Mouse (Mus musculus) forebrain, embryonic 15.5 days (tissue): ENCODE measurements around the gene Gnb3. TPM values are rescaled to one million over a fixed set of nuclear protein-coding genes. Genes with fewer than 3 reads are reported as not detected.
"Not testable (repeated sequence)": the region's sequence is repeated elsewhere in the genome, so short reads cannot be mapped to it uniquely, and the experiment has no call there.

Experiments used
- ATAC-seq: fragments of 200-750 bp; cut with Nextera tagmentation; replicated peaks from 2 replicates; pipeline ENCODE4 v1.8.0; 2017; ENCODE audit warnings: mild to moderate bottlenecking, moderate TSS enrichment, moderate library complexity
- H3K27ac ChIP-seq: fragments of 300-500 bp; sonication (generic); replicated peaks from 2 replicates; pipeline ENCODE4 v1.5.1; 2015; ENCODE audit warnings: mild to moderate bottlenecking, inconsistent platforms
- H3K27me3 ChIP-seq: fragments of 300-500 bp; sonication (generic); 2 replicates; pipeline ENCODE4 v1.6.1; 2015; ENCODE audit warnings: inconsistent platforms
- H3K36me3 ChIP-seq: fragments of 300-500 bp; sonication (generic); 2 replicates; pipeline ENCODE4 v1.6.1; 2015; ENCODE audit warnings: mild to moderate bottlenecking, inconsistent platforms
- H3K4me1 ChIP-seq: fragments of 300-500 bp; sonication (generic); 2 replicates; pipeline ENCODE4 v1.6.1; 2015; ENCODE audit warnings: inconsistent platforms
- H3K4me2 ChIP-seq: fragments of 300-500 bp; sonication (generic); replicated peaks from 2 replicates; pipeline ENCODE4 v1.6.1; 2015; ENCODE audit warnings: mild to moderate bottlenecking, inconsistent platforms
- H3K4me3 ChIP-seq: fragments of 300-500 bp; sonication (generic); 2 replicates; pipeline ENCODE4 v1.5.1; 2015; ENCODE audit warnings: mild to moderate bottlenecking, inconsistent platforms
- H3K9ac ChIP-seq: fragments of 300-500 bp; sonication (generic); replicated peaks from 2 replicates; pipeline ENCODE4 v1.6.1; 2015; ENCODE audit warnings: mild to moderate bottlenecking, inconsistent platforms
- H3K9me3 ChIP-seq: fragments of 300-500 bp; sonication (generic); 2 replicates; pipeline ENCODE4 v1.6.1; 2016; ENCODE audit warnings: inconsistent platforms
- WGBS: fragments of 180-500 bp; shearing (Covaris S2); methylation state at CpG from one replicate; pipeline ENCODE4 v1.1.7; 2015; ENCODE audit warnings: mixed read lengths; 5-methylcytosine and 5-hydroxymethylcytosine counted together
- polyA plus RNA-seq: library from polyadenylated mRNA; unstranded; fragments of >200 nt; fragmentation: Nextera tagmentation; extraction: Ambion mirVana; gene quantifications from 2 replicates; pipeline ENCODE4 v1.2.1, GENCODE M21; 2015

Gnb3 gene
- polyA plus RNA-seq, 1 experiment from 2014 or later: 1.8 TPM

- WGBS: 66% methylated on average over 7 of the region's 7 CpGs
- no peaks in the 10 kb centered on the region for H3K9me3 ChIP-seq
- H3K4me3 ChIP-seq: peak overlapping the region; percentile 46; the same call in 1 of the 2 replicates
- H3K4me2 ChIP-seq: peak overlapping the region; percentile 76
- ATAC-seq: no peak
- H3K4me1 ChIP-seq: peaks cover 39% of the 10 kb centered on the region
- H3K27ac ChIP-seq: peak overlapping the region; percentile 87
- no peak overlapping the region for H3K9ac ChIP-seq
- no peaks in the 10 kb centered on the region for H3K27me3 ChIP-seq
- H3K36me3 ChIP-seq: no peaks in the 10 kb centered on the region
These were observed 33.5 kb downstream of the Gnb3 start for GRCm38 (mm10) chr6:124806446-124807140.

- peaks cover 37% of the 10 kb centered on the region for H3K4me1 ChIP-seq
- no peaks in the 10 kb centered on the region for H3K9me3 ChIP-seq
- peak overlapping the region; percentile 87 for H3K27ac ChIP-seq
- H3K36me3 ChIP-seq: no peaks in the 10 kb centered on the region
- H3K9ac ChIP-seq: peak overlapping the region; percentile 50
- ATAC-seq: peak; percentile 84
- H3K27me3 ChIP-seq: no peaks in the 10 kb centered on the region
- 3% methylated on average over 34 of the region's 34 CpGs for WGBS
- H3K4me3 ChIP-seq: peak overlapping the region; percentile 46
- H3K4me2 ChIP-seq: peak overlapping the region; percentile 76
These were observed 34.4 kb downstream of the Gnb3 start for GRCm38 (mm10) chr6:124805341-124806321.

- Histone ChIP-seq H3K4me3 (no peak overlapping the region), H3K9me3 (no peaks in the 10 kb centered on the region), H3K27ac (no peak overlapping the region), H3K27me3 (no peaks in the 10 kb centered on the region), H3K4me2 (no peak overlapping the region), H3K4me1 (peaks cover 28% of the 10 kb centered on the region), H3K36me3 (no peaks in the 10 kb centered on the region), H3K9ac (no peak overlapping the region)
- 88% methylated on average over 3 of the region's 3 CpGs for WGBS
- no peak for ATAC-seq
These were observed 35.7 kb downstream of the Gnb3 start for GRCm38 (mm10) chr6:124804341-124804740.

GRCm38 (mm10) chr6:124803691-124804090, 36.4 kb downstream of the Gnb3 start:
- H3K4me2 ChIP-seq, H3K9ac ChIP-seq, ATAC-seq, H3K27ac ChIP-seq, H3K9me3 ChIP-seq, H3K27me3 ChIP-seq, H3K4me3 ChIP-seq, H3K36me3 ChIP-seq: not testable (repeated sequence)
- 93% methylated on average over 4 of the region's 4 CpGs for WGBS
- H3K4me1 ChIP-seq: peaks cover 23% of the 10 kb centered on the region

- WGBS: 81% methylated on average over 3 of the region's 3 CpGs
- no peak overlapping the region for H3K27ac ChIP-seq
- ATAC-seq: no peak
- H3K4me1 ChIP-seq: peaks cover 17% of the 10 kb centered on the region
- no peaks in the 10 kb centered on the region for H3K36me3 ChIP-seq
- H3K4me2 ChIP-seq: no peak overlapping the region
- H3K9me3 ChIP-seq: no peaks in the 10 kb centered on the region
- H3K4me3 ChIP-seq: no peak overlapping the region
- H3K9ac ChIP-seq: no peak overlapping the region
- no peaks in the 10 kb centered on the region for H3K27me3 ChIP-seq
These were observed 37.0 kb downstream of the Gnb3 start for GRCm38 (mm10) chr6:124803061-124803460.

GRCm38 (mm10) chr6:124802400-124802799, 37.7 kb downstream of the Gnb3 start:
- not testable (repeated sequence) for H3K36me3 ChIP-seq, H3K27ac ChIP-seq, H3K9me3 ChIP-seq, H3K27me3 ChIP-seq, ATAC-seq, H3K9ac ChIP-seq, H3K4me3 ChIP-seq, H3K4me2 ChIP-seq
- 14% methylated on average over 5 of the region's 9 CpGs for WGBS
- peaks cover 15% of the 10 kb centered on the region for H3K4me1 ChIP-seq

- Histone ChIP-seq H3K9me3 (no peaks in the 10 kb centered on the region), H3K4me3 (no peak overlapping the region), H3K4me1 (no peaks in the 10 kb centered on the region), H3K9ac (no peak overlapping the region), H3K27me3 (no peaks in the 10 kb centered on the region), H3K27ac (no peak overlapping the region), H3K36me3 (no peaks in the 10 kb centered on the region), H3K4me2 (no peak overlapping the region)
- no peak for ATAC-seq
- whole genome bisulfite sequencing: 80% methylated on average over 2 of the region's 2 CpGs
These were observed 43.9 kb downstream of the Gnb3 start for GRCm38 (mm10) chr6:124796200-124796599.

- 45% methylated on average over 4 of the region's 4 CpGs for WGBS
- H3K27me3 ChIP-seq: no peaks in the 10 kb centered on the region
- H3K4me1 ChIP-seq: no peaks in the 10 kb centered on the region
- H3K9ac ChIP-seq: no peak overlapping the region
- no peak overlapping the region for H3K4me3 ChIP-seq
- ATAC-seq: no peak
- no peaks in the 10 kb centered on the region for H3K36me3 ChIP-seq
- H3K27ac ChIP-seq: no peak overlapping the region
- no peaks in the 10 kb centered on the region for H3K9me3 ChIP-seq
- no peak overlapping the region for H3K4me2 ChIP-seq
These were observed 44.3 kb downstream of the Gnb3 start for GRCm38 (mm10) chr6:124795781-124796180.

GRCm38 (mm10) chr6:124791911-124792310, 48.2 kb downstream of the Gnb3 start:
- H3K9ac ChIP-seq: no peak overlapping the region
- H3K9me3 ChIP-seq: no peaks in the 10 kb centered on the region
- no peak for ATAC-seq
- no peak overlapping the region for H3K4me2 ChIP-seq
- 88% methylated on average over 3 of the region's 3 CpGs for WGBS
- no peaks in the 10 kb centered on the region for H3K36me3 ChIP-seq
- H3K4me1 ChIP-seq: no peaks in the 10 kb centered on the region
- H3K4me3 ChIP-seq: no peak overlapping the region
- H3K27ac ChIP-seq: no peak overlapping the region
- no peaks in the 10 kb centered on the region for H3K27me3 ChIP-seq

- H3K4me3 ChIP-seq: no peak overlapping the region
- no peaks in the 10 kb centered on the region for H3K4me1 ChIP-seq
- H3K27me3 ChIP-seq: no peaks in the 10 kb centered on the region
- no peak overlapping the region for H3K9ac ChIP-seq
- no peak overlapping the region for H3K4me2 ChIP-seq
- no peak for ATAC-seq
- no peaks in the 10 kb centered on the region for H3K9me3 ChIP-seq
- WGBS: 79% methylated on average over 4 of the region's 4 CpGs
- H3K27ac ChIP-seq: no peak overlapping the region
- no peaks in the 10 kb centered on the region for H3K36me3 ChIP-seq
These were observed 50.0 kb downstream of the Gnb3 start for GRCm38 (mm10) chr6:124790121-124790520.

GRCm38 (mm10) chr6:124789519-124789918, 50.6 kb downstream of the Gnb3 start:
- no peak overlapping the region for H3K9ac ChIP-seq
- no peak overlapping the region for H3K27ac ChIP-seq
- WGBS: 82% methylated on average over 4 of the region's 4 CpGs
- H3K36me3 ChIP-seq: no peaks in the 10 kb centered on the region
- no peaks in the 10 kb centered on the region for H3K27me3 ChIP-seq
- H3K4me3 ChIP-seq: no peak overlapping the region
- no peak overlapping the region for H3K4me2 ChIP-seq
- H3K4me1 ChIP-seq: no peaks in the 10 kb centered on the region
- no peaks in the 10 kb centered on the region for H3K9me3 ChIP-seq
- no peak for ATAC-seq

GRCm38 (mm10) chr6:124787722-124788121, 52.4 kb downstream of the Gnb3 start:
- Histone ChIP-seq H3K9ac (no peak overlapping the region), H3K4me3 (no peak overlapping the region), H3K27me3 (no peaks in the 10 kb centered on the region), H3K36me3 (no peaks in the 10 kb centered on the region), H3K4me2 (no peak overlapping the region), H3K27ac (no peak overlapping the region), H3K4me1 (no peaks in the 10 kb centered on the region), H3K9me3 (no peaks in the 10 kb centered on the region)
- 83% methylated on average over 10 of the region's 10 CpGs for whole genome bisulfite sequencing
- ATAC-seq: no peak
